Mouse (Mus musculus) retina, embryonic 14.5 days (tissue): ENCODE results near the gene Mrpl42.

Source experiments
- DNase-seq: peaks from one replicate; pipeline ENCODE4 v3.0.0-alpha.2; 2015; ENCODE audit warnings: low spot score

Mrpl42 gene

DNA sequence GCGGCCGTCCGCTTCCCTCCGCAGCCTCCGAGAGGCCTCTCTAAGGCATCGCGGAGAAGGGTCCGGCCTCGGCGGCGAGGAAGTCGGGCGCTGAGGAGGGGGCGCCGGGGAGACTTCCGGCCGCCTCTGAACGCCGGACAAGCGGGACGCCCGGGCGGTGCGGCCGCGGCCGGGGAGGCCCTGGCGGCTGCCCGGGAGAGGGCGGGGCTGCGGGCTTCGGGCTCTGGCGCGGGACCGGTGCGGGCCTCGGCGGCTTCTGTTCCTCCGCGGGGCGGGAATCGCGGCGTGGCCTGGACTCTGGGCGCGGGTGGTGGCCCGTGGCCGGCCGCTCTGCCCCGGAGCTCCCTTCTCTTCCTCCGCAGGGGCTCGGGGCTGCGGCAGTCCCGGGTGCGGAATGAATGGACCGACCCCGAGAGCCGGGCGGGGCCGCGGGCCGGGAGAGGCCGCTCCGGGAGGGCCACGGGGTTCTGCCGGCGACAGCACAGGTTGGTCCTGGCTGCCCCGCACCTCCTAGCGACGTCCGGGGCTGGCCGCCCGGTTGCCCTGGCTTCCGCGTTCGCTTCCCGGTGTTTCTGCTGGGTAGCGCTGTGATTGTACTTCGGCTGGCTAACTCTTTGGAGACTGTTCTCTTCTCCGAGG is 13.7 kb upstream of the Mrpl42 start:
- DNase-seq: peak; percentile 49

DNA sequence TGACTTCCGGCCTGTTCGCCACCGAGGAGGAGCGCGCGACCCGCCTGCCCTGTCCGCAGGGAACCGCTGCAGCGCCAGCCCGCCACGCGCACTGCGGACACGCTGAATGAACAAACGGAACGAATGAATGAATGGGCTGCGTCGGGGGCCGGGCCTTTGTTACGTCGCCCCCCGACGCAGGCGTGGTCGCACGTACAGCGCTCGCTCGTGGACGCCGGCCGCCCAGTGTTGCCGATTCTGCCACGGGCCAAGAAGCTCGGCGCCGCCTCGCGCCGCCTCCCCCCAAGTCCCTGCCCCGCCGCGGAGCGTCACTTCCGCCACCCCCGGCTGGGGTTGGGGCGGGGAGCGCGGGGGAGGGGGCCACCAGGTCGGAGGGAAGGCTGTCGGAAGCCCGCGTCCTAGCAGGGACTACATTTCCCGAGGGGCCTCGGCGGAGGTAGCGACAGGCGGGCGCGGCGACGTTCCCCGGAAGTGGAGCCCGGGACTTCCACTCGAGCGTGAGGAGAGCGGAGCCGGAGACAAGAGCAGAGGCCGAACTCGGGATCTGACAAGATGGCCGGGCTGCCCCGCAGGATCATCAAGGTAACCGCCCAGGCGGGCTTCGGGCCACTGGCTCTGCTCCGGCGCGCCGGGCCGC is 13.0 kb upstream of the Mrpl42 start, which contains the start of gene Ube2n:
Ube2n (plus strand) TSS at position 490 of the 637 bp plus-strand sequence.
- DNase-seq: peak; percentile 98

DNA sequence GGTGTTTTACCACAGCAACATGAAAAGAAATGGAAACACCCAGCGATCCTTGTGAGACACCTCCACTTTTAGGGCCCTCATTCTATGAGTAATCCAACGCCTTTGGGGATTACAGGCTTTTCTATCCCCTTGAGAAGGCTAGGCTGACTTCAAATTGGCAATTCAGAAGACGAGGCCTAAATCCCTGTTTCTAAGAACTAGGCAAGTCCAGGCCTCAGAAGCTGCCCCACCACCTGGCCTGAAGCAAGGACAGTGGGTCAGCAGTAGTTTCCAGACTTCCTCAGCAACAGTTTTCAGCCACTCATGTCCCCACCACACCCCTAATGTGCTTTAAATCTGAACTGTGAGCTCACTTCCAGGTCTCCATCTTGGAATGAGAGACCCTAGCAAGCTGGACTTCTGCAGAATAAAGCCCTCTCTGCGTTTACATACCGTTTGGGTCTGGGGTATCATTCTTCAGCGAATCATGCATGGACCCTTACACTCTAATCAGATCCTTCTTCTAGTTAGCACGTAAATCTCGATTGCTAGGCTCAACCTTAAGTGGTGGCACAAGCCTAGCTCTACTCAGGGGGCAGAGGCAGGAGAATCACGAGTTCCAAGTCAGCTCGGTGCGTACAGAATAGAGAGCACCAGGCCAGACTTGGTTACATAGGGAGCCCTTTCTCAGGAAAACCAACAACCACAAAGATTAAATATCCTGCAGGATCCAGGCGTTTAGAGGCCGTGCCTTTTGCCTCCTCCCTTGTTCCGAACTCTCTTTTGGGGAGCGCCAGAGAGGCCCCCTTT is 12.2 kb upstream of the Mrpl42 start:
- no peak for DNase-seq

GRCm38 (mm10) chr10:95512635-95513034 is 10.9 kb upstream of the Mrpl42 start:
- DNase-seq: no peak

GRCm38 (mm10) chr10:95509263-95509662 is 7.5 kb upstream of the Mrpl42 start:
- DNase-seq: no peak

- DNase-seq: no peak
These were observed 7.1 kb upstream of the Mrpl42 start for GRCm38 (mm10) chr10:95508793-95509192.

- no peak for DNase-seq
These were observed 6.4 kb upstream of the Mrpl42 start for GRCm38 (mm10) chr10:95508126-95508525.

DNA sequence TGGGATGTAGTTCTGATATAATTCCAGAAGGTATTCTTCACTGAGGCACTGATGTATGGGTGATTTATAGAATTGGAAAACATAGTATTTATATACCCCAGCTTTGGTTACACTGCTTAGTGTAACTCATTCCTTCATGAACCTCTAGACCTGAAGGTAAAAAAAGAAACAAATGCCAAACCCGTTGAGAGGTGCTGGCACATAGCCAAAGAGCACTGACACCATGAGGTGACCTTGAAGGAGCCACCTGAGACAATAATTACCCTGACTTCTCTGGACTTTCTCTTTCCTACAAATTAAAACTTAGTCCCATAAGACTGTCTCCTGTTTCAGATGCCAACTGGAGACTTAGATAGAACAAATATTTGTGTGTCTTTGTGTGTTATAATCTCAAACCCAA is 2.6 kb upstream of the Mrpl42 start:
- DNase-seq: no peak

DNA sequence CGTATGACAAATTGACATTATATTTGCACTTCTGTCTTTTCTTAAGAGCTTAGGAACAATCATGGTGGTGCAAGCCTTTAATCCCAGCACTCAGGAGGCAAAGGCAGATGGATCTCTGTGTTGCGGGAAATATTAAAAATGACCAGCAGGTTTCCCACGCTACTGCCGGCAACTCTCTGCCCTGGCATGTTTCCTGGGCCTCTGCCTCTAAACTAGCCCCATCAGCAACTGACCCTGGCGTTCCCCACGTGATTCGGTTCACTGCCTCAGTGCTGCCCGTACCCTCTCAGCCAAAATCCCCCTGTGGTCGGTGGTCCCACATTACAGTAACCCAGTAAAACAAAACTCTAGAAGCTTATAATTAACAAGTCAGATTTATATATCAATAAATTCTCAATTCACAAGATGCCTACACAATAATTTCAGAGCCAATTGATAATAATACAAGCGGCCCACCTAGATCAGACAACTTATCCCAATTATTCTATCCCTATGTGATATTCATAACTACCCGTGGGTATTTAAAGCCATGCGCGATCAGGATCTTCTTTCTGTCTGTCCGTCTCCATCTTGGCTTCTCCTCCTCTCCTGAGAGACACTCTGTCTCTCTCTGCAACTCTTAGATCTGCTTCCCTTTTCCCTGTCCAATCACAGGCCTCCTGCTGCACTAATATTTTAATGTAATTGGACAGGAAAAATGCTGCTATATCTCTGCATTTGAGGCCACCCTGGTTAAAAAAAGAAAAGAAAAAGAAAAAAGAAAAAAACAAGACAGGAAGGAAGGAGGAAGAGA is 1.9 kb upstream of the Mrpl42 start:
- no peak for DNase-seq

DNA sequence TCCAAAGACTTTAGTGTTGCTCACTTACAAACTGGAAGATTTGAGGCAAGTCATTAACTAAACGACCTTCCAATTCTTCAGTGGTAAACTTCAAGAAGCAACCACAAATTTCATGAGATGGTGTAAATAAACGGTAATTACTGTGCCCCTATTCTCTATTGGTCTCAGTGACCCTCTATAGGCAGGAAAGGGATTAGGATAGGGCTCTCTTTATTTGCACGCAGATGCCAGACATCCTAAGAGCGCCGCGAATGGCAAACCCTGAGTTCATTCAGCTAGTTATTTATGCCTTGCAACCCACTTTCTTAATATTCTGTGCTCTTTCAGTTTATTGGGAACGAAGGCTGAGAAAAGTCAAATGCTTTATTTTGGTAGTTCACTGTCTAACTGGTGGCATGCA is 707 bp downstream of the Mrpl42 start:
- no peak for DNase-seq

GRCm38 (mm10) chr10:95494268-95494667 is 7.5 kb downstream of the Mrpl42 start:
- DNase-seq: no peak

DNA sequence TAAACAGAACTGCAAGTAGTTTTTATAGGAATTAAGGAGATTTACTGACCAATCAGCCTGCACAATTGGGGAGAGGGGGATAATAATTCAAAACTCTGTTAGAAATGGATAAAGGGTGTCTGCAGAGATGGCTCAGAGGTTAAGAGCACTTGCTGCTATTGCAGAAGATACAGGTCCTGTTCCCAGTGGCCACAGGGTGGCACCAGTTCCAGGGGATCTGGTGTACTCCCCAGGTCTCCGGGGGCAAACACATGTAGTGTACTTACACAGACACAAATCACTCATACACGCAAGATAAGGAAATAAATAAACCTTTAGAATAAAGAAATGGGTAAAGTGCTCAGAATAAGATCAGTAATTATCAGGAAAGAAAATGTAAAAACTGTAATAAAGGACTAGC is 12.1 kb downstream of the Mrpl42 start:
- peak; percentile 47 for DNase-seq

GRCm38 (mm10) chr10:95477516-95477915 is 24.2 kb downstream of the Mrpl42 start:
- no peak for DNase-seq

DNA sequence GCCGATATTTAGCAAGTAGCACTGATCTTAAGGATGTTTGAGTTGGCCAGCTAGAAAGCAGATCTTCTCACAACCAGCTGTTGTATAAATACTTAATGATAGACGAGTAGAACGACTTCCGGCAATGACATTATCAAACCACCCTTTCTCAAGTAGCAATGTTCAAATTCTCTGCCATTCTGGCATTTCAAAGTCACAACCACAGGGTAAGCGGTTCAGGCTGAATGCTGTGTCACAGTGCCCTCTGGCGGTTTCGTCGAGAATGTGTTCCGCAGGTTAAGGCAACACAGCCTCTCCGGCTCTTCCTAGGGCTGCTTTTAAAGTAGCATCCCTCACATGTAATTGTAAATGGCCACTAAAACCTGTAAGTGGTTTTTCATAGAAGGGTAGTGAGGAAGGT is 25.8 kb downstream of the Mrpl42 start:
- peak; percentile 94 for DNase-seq

- no peak for DNase-seq
These were observed 29.7 kb downstream of the Mrpl42 start for GRCm38 (mm10) chr10:95471889-95472547.

GRCm38 (mm10) chr10:95471186-95471585 is 30.6 kb downstream of the Mrpl42 start:
- no peak for DNase-seq

- DNase-seq: no peak
These were observed 32.8 kb downstream of the Mrpl42 start for GRCm38 (mm10) chr10:95468894-95469293.

DNA sequence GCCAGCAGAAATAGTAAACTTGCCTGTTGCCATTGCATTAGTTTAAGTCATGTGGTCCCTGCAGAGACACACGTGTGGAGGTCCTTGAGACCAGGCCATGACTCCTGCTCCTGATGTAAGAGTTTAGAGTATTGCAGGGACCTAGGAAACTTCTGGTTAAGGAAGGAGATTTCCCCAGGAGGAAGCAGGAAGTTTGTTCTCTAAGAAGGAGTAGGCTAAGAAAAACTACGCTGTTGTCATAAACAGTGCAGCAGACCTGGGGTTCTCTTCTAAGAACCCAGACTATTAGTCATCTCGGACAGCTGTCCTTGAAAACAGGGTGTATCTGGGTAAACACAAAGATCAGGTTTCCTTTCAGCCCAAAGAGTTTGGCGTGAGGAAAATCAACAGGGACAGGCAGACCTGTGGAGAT is 36.2 kb downstream of the Mrpl42 start:
- no peak for DNase-seq

GRCm38 (mm10) chr10:95464527-95464926 is 37.2 kb downstream of the Mrpl42 start:
- DNase-seq: peak; percentile 25

DNA sequence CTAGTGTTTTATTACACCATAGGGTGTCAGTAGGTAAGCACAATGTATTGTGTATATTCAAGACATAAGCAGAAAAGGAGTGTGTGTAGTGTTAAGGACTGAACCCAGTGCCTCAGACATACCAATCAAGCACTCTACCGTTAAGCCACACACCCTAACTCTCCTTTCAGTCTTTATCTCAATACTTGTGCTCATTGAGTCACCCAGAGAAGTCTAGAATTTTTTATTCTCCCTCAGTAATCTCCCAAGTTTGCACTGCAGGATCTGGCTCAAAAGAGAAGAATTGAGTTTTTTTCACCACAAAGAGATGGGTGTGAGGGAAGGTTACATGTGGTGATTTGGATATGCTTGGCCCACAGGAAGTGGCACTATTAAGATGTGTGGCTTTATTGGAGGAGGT is 39.5 kb downstream of the Mrpl42 start:
- DNase-seq: no peak

- no peak for DNase-seq
These were observed 40.6 kb downstream of the Mrpl42 start for GRCm38 (mm10) chr10:95461053-95461553.
